Mouse (Mus musculus) bone marrow macrophage, adult 2 months (primary cell): ENCODE data around the gene Rps6kc1. TPM values are rescaled to one million over a fixed set of nuclear protein-coding genes. Genes with fewer than 3 reads are reported as not detected.

ENCODE experiments used
- H3K27ac ChIP-seq: 2 replicates; pipeline ENCODE4 v1.5.1; 2012; ENCODE audit warnings: low read depth, low read length; ENCODE audit not compliant: insufficient read depth
- H3K4me1 ChIP-seq: 2 replicates; pipeline ENCODE4 v1.6.1; 2012; ENCODE audit warnings: low read length; ENCODE audit not compliant: control insufficient read depth, insufficient read depth
- H3K4me3 ChIP-seq: 2 replicates; pipeline ENCODE4 v1.5.1; 2012; ENCODE audit warnings: mild to moderate bottlenecking, low read length, moderate library complexity; ENCODE audit not compliant: insufficient read depth
- CTCF ChIP-seq: IDR thresholded peaks from 2 replicates; pipeline ENCODE4 v1.5.1; 2012; ENCODE audit warnings: low read depth, mild to moderate bottlenecking, low read length, moderate library complexity
- POLR2A ChIP-seq: IDR thresholded peaks from 2 replicates; pipeline ENCODE4 v1.6.1; 2012; ENCODE audit warnings: mild to moderate bottlenecking, low read depth, low read length, borderline replicate concordance
- polyA plus RNA-seq: library from polyadenylated mRNA; stranded (reverse); fragments of >200 nt; gene quantifications from 2 replicates; pipeline ENCODE4 v1.2.4, GENCODE M21; 2012; ENCODE audit not compliant: missing spikeins, insufficient read depth, insufficient read length

The Rps6kc1 gene
- polyA plus RNA-seq, 1 experiment, result 16.6 TPM

DNA sequence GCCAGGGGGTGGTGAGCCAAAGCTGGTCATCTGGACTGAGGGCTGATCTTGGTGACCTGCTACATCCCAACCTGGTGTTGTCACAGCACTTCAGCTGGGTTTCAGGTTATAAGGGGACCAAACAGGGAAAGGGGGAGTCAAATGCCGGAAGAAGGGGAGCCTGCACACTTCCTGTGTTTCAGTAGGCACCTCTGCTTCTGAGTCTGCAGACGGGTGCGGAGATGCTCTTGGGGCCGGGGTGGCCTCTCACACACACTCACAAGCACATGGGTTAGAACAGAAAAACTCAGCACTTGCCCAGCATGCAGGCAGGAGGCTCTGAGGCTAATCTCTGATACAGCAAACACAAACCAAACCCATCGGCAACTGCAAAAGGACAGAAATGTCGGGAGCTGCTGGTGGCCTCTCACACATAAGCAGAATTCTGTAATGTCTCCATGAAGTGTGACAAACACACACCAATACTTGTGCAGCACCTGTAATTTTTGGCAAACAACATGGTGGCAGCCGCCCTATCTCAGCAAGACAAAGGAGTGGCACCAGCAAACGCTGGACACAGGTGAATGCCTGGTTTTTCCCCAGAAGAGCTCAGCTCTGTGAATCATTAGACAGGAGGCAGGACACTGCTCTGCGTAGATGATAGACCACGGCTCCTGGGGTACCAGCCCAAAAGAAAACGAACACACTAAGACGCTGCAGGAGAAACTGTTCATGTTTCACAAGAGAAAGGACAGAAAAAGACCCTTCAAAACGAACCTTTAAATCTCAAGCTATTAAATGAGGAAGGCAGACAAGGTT, 139.3 kb downstream of the Rps6kc1 start:
- H3K27ac ChIP-seq, result no peak overlapping the region
- no peaks in the 10 kb centered on the region for H3K4me1 ChIP-seq
- TF ChIP-seq POLR2A (no peak), CTCF (no peak)
- H3K4me3 ChIP-seq, result no peak overlapping the region

DNA sequence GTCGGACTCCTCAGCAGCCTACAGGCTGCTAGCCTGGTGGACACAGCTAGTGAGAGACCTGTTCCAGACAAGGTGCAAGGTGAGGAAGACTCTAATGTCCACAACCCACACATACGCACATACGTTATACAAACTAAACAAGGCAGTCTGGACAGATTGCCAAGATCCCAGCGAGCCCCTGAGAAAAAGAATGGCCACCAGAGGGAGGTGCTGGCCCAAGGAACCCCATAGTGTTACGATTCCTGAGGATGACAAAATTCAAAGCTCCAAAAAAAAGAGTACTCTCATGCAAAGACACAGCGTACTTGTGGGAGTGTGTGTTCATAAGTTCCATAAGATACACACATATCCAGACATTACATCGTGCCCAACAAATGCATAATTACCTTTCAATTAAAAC, 141.8 kb downstream of the Rps6kc1 start:
- H3K4me3 ChIP-seq, result no peak overlapping the region

DNA sequence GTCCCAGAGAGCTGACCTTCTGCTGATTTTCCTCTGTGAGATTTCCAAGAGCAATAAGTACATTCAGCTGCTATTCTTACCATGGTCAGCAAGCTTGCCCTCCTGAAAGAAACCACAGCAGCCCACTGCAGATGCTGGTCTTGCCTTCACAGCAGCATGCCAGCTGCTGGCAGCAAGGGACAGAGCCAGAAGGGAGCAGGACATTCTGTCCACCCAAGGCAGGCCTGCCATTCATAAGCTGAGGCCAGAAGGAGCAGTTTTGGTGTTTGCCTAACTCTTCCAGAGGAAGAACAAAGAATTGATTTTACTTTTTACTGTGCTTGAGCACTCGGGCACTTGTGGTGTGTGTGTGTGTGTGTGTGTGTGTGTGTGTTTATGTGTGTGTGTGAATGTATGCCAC, 143.3 kb downstream of the Rps6kc1 start:
- TF ChIP-seq POLR2A (no peak), CTCF (no peak)
- no peak overlapping the region for H3K27ac ChIP-seq
- no peak overlapping the region for H3K4me3 ChIP-seq
- no peaks in the 10 kb centered on the region for H3K4me1 ChIP-seq

More for the DNA sequence above, 141.8 kb downstream of the Rps6kc1 start:
- H3K27ac ChIP-seq, result no peak overlapping the region
- TF ChIP-seq POLR2A (no peak), CTCF (no peak)
- H3K4me1 ChIP-seq, result no peaks in the 10 kb centered on the region

DNA sequence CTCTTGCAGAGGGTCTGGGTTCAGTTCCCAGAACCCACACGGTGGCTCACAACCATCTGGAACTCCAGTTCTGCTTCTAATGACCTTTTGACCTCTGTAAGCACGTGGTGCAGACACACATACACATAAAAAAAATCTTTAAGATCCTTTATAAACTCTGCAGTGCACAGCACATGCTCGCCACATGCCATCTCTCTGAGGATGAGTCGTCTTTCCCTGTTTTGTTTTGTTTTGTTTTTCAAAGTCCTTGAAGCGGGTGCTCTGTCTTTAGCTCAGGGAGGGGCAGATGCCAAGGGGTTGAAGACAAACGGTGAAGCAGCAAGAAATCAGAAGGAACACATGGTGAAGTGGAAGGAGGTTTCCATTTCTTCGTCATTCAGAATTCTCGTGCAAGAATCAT, 143.9 kb downstream of the Rps6kc1 start:
- Histone ChIP-seq H3K27ac (no peak overlapping the region), H3K4me1 (no peaks in the 10 kb centered on the region), H3K4me3 (no peak overlapping the region)
- no peak for TF ChIP-seq CTCF
- no peak for TF ChIP-seq POLR2A

DNA sequence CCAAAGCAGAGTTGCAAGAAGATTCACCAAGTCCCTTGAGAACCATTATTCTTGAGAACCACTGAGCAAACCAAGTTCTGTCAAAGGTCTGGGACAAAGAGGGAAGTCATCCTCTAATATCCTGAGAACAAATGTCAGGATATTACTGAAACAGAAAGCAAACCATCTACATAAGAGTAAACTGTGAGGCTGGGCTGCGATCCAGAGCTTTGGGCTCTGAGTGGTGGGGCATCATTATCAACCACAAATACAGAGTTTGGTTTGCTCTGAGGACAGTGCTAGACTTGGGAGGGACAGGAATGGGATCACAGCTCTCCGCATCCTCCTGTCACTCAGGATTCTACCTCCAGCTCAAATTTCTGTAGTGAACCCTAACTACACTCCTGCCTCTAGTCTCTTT, 144.8 kb downstream of the Rps6kc1 start:
- Histone ChIP-seq H3K4me1 (no peaks in the 10 kb centered on the region), H3K4me3 (no peak overlapping the region), H3K27ac (no peak overlapping the region)
- TF ChIP-seq POLR2A (no peak), CTCF (no peak)

DNA sequence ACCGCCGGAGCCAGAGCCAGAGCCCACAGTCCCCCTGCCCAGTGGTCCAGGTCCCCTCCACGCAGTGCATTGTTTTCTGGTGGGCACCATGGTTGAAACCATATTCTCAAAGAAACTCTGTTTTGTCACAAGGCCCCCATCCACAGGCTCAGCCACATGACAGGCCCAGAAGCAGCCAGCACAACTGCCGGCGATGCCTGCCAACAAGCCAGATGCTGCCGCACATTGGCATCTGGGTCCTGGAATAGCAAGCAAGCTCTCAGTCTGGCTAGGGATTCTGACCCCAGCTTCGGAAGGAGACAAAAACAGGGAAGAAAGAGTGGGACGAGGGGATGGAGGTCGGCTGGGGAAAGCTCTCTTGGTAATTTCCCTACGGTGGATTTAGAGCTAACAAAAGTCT, 147.8 kb downstream of the Rps6kc1 start:
- Histone ChIP-seq H3K27ac (no peak overlapping the region), H3K4me3 (no peak overlapping the region), H3K4me1 (no peaks in the 10 kb centered on the region)
- TF ChIP-seq POLR2A, result no peak
- TF ChIP-seq CTCF, result no peak

DNA sequence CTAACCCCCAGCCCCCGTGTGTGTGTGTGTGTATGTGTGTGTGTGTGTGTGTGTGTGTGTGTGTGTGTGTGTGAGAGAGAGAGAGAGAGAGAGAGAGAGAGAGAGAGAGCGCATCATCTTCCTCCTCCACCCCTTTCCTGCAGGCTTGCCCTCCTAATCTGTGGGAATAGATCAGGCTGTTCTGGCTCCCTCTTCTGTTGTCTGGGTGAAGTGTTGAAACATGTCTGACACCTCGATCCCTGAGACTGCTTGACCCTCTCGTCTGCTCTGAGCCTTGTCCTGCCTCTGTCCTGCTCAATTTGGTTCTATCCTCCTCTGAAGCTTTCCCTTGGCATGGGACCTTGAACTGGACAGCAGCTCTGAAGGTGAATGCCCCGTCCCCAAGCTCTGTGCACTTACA, 149.8 kb downstream of the Rps6kc1 start:
- H3K4me3 ChIP-seq, result no peak overlapping the region
- H3K4me1 ChIP-seq, result no peaks in the 10 kb centered on the region
- no peak overlapping the region for H3K27ac ChIP-seq
- TF ChIP-seq POLR2A, result no peak
- no peak for TF ChIP-seq CTCF

DNA sequence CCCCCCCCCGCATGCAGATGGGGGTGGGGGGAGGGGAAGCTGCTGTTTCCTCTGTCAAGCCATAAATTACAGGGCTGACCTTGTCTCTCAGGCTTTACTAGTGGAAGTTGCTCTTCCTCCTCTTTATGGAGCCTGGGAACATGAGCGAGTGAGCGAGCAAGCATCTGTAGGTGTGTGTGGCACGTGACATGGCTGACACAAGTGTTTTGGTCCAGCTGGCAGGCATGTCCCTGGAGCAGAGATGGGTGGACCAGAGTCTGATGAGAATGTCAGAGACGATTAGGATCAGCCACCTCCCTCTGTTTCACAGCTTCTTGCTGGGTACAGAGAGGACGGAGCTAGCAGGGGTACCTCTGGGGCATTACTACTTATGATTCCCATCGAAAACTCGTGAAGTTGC, 153.7 kb downstream of the Rps6kc1 start:
- TF ChIP-seq CTCF, result no peak
- no peak for TF ChIP-seq POLR2A
- Histone ChIP-seq H3K4me1 (no peaks in the 10 kb centered on the region), H3K4me3 (no peak overlapping the region), H3K27ac (no peak overlapping the region)

DNA sequence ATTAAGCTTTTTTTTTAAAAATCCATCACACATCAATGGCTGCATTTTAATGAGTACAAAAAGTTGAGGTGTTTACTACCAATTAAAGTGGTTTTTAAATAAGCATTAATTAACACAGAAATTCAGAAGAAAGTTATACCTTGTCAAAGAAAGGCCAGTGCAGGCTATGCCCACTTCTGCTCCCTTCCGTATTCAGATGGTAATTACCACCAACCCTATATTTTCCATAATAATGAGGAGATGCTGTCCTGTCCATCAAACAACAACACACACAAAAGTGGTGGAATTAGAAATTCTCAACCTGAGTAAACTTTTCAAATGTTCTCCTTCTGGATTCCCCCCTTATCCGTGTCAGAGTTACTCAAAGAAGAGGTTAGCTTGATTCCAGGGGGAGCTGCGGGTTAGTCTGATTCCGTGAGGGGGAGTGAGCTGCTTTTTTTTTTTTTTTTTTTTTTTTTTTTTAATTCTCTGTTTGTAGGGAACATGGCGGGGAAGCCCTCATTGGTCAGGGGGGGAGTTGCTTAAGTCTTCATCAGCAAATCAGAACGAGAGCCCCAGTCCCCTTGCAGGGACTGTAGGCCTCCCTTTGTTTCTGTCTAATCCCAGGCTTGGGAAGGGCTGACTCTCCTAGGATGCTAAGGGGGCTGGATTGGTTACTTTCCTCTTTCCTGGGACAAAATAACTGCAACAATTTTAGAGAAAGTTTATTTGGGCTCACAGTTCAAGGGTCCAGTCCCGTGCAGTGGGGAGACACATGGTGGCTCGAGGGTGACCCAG, 159.6 kb downstream of the Rps6kc1 start:
- Histone ChIP-seq H3K4me1 (no peaks in the 10 kb centered on the region), H3K27ac (no peak overlapping the region)

DNA sequence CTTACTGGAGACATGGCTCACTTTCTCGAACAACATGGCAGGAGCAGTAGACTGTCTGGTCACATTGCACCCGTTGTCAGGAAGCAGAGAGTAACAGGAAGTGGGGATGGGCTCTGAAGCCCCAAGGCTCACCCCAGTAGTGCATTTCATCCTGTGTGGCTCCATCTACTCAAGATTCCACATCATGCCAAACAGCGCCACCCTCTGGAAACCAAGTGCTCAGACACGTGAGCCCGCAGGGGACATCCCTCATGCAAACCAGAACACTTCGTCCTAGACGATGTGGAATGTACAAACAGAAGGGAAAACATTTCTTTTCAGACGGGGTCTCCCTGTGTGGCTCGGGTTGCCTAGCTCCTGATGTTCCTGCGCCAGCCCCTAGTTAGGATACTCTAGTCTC, 162.6 kb downstream of the Rps6kc1 start:
- TF ChIP-seq CTCF, result no peak
- TF ChIP-seq POLR2A, result no peak
- Histone ChIP-seq H3K4me3 (no peak overlapping the region), H3K4me1 (no peaks in the 10 kb centered on the region), H3K27ac (no peak overlapping the region)

More for the DNA sequence above, 159.6 kb downstream of the Rps6kc1 start:
- TF ChIP-seq CTCF (no peak), POLR2A (no peak)
- no peak overlapping the region for H3K4me3 ChIP-seq
